Mouse (Mus musculus) stomach, embryonic 14.5 days (tissue): ENCODE data around the gene Olfr522. TPM values are rescaled to one million over a fixed set of nuclear protein-coding genes. Genes with fewer than 3 reads are reported as not detected.

ENCODE experiments used
- ATAC-seq: fragments of 200-750 bp; cut with Nextera tagmentation; 2 replicates; pipeline ENCODE4 v1.8.0; 2017; ENCODE audit warnings: low read depth, moderate TSS enrichment; ENCODE audit not compliant: insufficient number of reproducible peaks, insufficient read depth, low FRiP score
- H3K27ac ChIP-seq: fragments of 300-500 bp; sonication (generic); 2 replicates; pipeline ENCODE4 v1.5.1; 2014; ENCODE audit warnings: mild to moderate bottlenecking, low read length, moderate library complexity, mixed read lengths
- H3K27me3 ChIP-seq: fragments of 300-500 bp; sonication (generic); 2 replicates; pipeline ENCODE4 v1.6.1; 2014; ENCODE audit warnings: low read length, control low read depth, mixed read lengths; ENCODE audit not compliant: control insufficient read depth, insufficient read depth
- H3K36me3 ChIP-seq: fragments of 300-500 bp; sonication (generic); 2 replicates; pipeline ENCODE4 v1.6.1; 2014; ENCODE audit warnings: mild to moderate bottlenecking, control low read depth, low read length, moderate library complexity, mixed read lengths; ENCODE audit not compliant: control insufficient read depth, insufficient read depth
- H3K4me1 ChIP-seq: fragments of 300-500 bp; sonication (generic); 2 replicates; pipeline ENCODE4 v1.6.1; 2014; ENCODE audit warnings: low read length, control low read depth, mixed read lengths; ENCODE audit not compliant: control insufficient read depth, insufficient read depth
- H3K4me2 ChIP-seq: fragments of 300-500 bp; sonication (generic); replicated peaks from 2 replicates; pipeline ENCODE4 v1.6.1; 2014; ENCODE audit warnings: low read depth, low read length, control low read depth
- H3K4me3 ChIP-seq: fragments of 300-500 bp; sonication (generic); 2 replicates; pipeline ENCODE4 v1.5.1; 2014; ENCODE audit warnings: low read depth, low read length, control low read depth
- H3K9ac ChIP-seq: fragments of 300-500 bp; sonication (generic); replicated peaks from 2 replicates; pipeline ENCODE4 v1.6.1; 2014; ENCODE audit warnings: low read depth, mild to moderate bottlenecking, control low read depth, low read length, moderate library complexity, mixed read lengths
- H3K9me3 ChIP-seq: fragments of 300-500 bp; sonication (generic); 2 replicates; pipeline ENCODE4 v1.6.1; 2016; ENCODE audit warnings: low read depth, low read length, control low read depth; ENCODE audit not compliant: control insufficient read depth
- WGBS: fragments of 180-500 bp; shearing (Covaris S2); extraction: QIAGEN DNeasy Blood & Tissue Kit; methylation state at CpG from one replicate; pipeline ENCODE4 v1.1.7; 2014; 5-methylcytosine and 5-hydroxymethylcytosine counted together
- polyA plus RNA-seq: library from polyadenylated mRNA; unstranded; fragments of >200 nt; fragmentation: Nextera tagmentation; extraction: Ambion mirVana; gene quantifications from 2 replicates; pipeline ENCODE4 v1.2.1, GENCODE M21; 2014

The Olfr522 gene
- polyA plus RNA-seq, 1 experiment from 2014 or later = not detected

GRCm38 (mm10) chr7:140192851-140193250, 28.3 kb upstream of the Olfr522 start:
- Histone ChIP-seq H3K27ac (no peak overlapping the region), H3K4me3 (no peak overlapping the region), H3K9ac (no peak overlapping the region), H3K9me3 (no peaks in the 10 kb centered on the region), H3K4me2 (no peak overlapping the region), H3K27me3 (no peaks in the 10 kb centered on the region), H3K36me3 (no peaks in the 10 kb centered on the region), H3K4me1 (no peaks in the 10 kb centered on the region)
- ATAC-seq = no peak
- 75% methylated on average over 2 of the region's 2 CpGs for WGBS

GRCm38 (mm10) chr7:140192445-140192844, 27.9 kb upstream of the Olfr522 start:
- Histone ChIP-seq H3K4me1 (no peaks in the 10 kb centered on the region), H3K9ac (no peak overlapping the region), H3K27ac (no peak overlapping the region), H3K9me3 (no peaks in the 10 kb centered on the region), H3K36me3 (no peaks in the 10 kb centered on the region), H3K4me2 (no peak overlapping the region), H3K27me3 (no peaks in the 10 kb centered on the region), H3K4me3 (no peak overlapping the region)
- no peak for ATAC-seq
- 42% methylated on average over 2 of the region's 2 CpGs for WGBS

DNA sequence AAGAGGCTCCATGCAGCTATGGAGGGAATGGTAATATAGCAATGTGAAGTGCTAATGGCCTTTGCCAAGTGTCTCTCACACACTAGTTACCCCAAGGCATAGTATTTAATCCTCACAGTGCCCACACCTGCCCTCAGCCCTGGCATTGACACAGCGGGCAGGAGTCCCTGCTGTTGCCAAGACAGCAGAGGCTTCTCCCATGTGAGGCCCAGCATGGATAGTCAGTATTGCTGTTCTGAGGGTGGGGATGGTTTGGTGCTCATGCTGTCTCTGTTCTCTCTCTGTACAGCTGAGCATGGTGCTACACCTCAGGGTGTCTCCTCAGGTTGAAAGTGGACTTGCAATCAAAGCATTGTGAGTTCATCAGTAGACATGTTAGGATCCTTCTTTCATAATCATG, 25.9 kb upstream of the Olfr522 start:
- 87% methylated on average over 1 of the region's 1 CpGs for WGBS

DNA sequence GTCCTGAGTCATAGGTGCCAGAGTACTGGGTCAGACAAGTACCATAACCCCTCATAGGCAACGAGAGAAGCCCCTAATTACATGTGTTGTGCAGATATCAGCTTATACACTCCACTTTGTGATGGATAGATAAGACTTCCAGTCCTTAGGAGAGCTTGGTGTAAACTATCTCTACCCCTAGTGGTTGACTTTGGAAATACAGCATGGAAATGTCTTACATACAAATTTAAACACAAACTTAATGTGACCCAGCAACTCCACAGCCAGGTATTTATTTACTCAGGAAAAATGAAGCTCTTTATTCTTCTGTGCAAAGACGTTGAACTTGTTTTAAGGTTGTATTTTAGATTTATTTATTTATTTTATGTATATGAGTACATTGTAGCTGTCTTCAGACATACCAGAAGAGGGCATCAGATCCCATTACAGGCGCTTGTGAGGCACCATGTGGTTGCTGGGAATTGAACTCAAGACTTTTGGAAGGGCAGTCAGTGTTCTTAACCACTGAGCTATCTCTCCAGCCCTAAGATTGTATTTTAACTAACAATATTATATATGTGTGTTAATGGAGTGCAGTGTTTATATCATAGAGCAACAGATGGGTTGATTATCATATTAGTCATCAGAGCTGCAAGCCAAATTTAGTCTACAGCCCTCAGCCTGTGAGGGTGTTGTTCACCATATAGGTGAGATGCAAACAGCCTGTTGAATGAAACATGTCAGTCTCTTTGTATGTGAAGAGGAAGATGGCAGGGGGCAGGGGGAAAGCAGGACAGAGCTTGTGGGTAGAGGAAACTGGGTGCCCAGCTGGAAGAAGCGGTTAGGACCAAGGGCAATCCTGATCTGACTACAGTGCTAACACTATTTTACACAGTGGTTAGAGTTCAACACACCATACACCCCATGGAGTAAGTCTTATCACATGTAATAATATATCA, 24.1 kb upstream of the Olfr522 start:
- Histone ChIP-seq H3K36me3 (no peaks in the 10 kb centered on the region), H3K4me3 (no peak overlapping the region), H3K27ac (no peak overlapping the region), H3K27me3 (no peaks in the 10 kb centered on the region), H3K9me3 (no peaks in the 10 kb centered on the region), H3K4me2 (no peak overlapping the region), H3K9ac (no peak overlapping the region), H3K4me1 (no peaks in the 10 kb centered on the region)
- WGBS = 58% methylated on average over 4 of the region's 4 CpGs
- ATAC-seq = no peak

More for the DNA sequence above, 25.9 kb upstream of the Olfr522 start:
- no peak for ATAC-seq
- Histone ChIP-seq H3K27me3 (no peaks in the 10 kb centered on the region), H3K36me3 (no peaks in the 10 kb centered on the region), H3K9me3 (no peaks in the 10 kb centered on the region), H3K4me2 (no peak overlapping the region), H3K27ac (no peak overlapping the region), H3K9ac (no peak overlapping the region), H3K4me3 (no peak overlapping the region), H3K4me1 (no peaks in the 10 kb centered on the region)

- H3K4me2 ChIP-seq = no peak overlapping the region
- no peak overlapping the region for H3K27ac ChIP-seq
- no peaks in the 10 kb centered on the region for H3K4me1 ChIP-seq
- H3K27me3 ChIP-seq = no peaks in the 10 kb centered on the region
- H3K9ac ChIP-seq = no peak overlapping the region
- H3K9me3 ChIP-seq = no peaks in the 10 kb centered on the region
- no peak for ATAC-seq
- WGBS = 86% methylated on average over 7 of the region's 7 CpGs
- H3K4me3 ChIP-seq = no peak overlapping the region
- no peaks in the 10 kb centered on the region for H3K36me3 ChIP-seq
Observed at GRCm38 (mm10) chr7:140187721-140188390, 23.3 kb upstream of the Olfr522 start.

DNA sequence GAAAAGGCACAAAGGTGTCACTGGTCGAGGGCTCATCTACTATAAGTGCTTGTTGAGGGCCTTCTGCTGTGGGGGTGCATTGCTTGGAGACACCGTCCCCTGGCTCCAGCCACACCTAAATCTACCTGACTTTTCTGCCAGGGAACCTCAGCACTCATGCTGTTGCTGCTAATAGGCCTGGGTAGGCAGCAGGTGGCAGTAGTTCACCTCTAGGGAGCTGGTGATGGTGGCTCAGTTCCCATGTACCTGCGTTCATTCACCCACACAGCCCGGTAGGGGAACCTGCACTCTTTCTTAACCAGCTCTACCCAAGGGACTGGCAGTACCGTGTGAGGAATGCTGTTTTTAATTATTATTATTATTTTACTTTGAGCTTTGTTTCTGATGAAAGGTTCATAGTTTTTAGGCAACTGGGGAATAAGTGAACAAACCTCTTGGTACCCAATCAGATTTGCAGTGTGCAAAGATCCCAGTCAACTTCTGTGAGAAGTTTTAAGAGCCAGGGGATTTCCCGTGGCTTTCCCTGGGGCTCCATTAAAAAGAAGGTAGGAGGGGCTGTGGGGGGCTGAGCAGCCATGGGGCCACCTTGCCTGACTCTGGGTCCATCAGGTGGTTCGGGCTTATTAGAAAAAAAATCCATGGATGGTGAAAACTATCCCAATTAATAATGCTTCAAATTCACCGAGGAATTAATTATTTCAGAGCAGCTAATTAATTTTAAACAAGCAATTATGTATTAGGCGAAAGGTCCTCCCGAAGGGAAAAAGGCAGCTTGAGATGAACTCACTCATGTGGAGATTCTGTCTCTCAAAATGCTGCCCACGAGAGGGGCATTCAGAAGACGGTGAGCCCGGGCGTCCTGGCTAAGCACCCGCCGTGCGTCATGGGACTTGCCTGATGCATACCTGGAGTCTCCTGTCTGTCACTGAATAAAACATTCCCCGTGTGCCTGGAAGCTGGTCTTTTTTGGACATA, 22.4 kb upstream of the Olfr522 start:
- no peak for ATAC-seq
- 65% methylated on average over 18 of the region's 18 CpGs for WGBS
- Histone ChIP-seq H3K27me3 (no peaks in the 10 kb centered on the region), H3K4me2 (no peak overlapping the region), H3K4me1 (no peaks in the 10 kb centered on the region), H3K27ac (no peak overlapping the region), H3K36me3 (no peaks in the 10 kb centered on the region), H3K9me3 (no peaks in the 10 kb centered on the region), H3K4me3 (no peak overlapping the region), H3K9ac (no peak overlapping the region)

- H3K9ac ChIP-seq = no peak overlapping the region
- no peaks in the 10 kb centered on the region for H3K9me3 ChIP-seq
- no peaks in the 10 kb centered on the region for H3K4me1 ChIP-seq
- no peaks in the 10 kb centered on the region for H3K27me3 ChIP-seq
- ATAC-seq = no peak
- H3K36me3 ChIP-seq = no peaks in the 10 kb centered on the region
- WGBS = 84% methylated on average over 4 of the region's 4 CpGs
- no peak overlapping the region for H3K4me2 ChIP-seq
- no peak overlapping the region for H3K27ac ChIP-seq
- no peak overlapping the region for H3K4me3 ChIP-seq
Observed at GRCm38 (mm10) chr7:140184206-140184605, 19.6 kb upstream of the Olfr522 start.

DNA sequence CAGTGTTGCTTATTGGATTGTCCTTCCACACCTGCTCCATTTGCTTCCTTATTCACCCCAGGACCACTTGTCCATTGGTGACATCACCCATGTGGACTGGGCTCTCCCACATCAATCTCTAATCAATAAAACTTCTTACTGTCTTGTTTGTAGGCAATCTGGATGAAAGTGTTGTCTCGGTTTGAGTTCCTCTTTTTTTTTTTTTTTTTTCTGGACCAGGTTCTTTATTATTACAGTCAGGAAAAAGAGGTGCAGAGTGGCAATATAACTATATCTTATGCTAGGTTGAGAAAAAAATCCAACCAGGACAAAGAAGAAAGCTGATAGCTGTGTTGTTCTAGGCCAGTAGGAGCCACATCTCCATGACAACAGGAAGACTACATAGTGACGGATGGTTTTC, 16.1 kb upstream of the Olfr522 start:
- Histone ChIP-seq H3K9ac (no peak overlapping the region), H3K27ac (no peak overlapping the region), H3K4me1 (no peaks in the 10 kb centered on the region), H3K27me3 (no peaks in the 10 kb centered on the region), H3K4me2 (no peak overlapping the region), H3K9me3 (no peaks in the 10 kb centered on the region), H3K4me3 (no peak overlapping the region), H3K36me3 (no peaks in the 10 kb centered on the region)
- 83% methylated on average over 2 of the region's 2 CpGs for WGBS
- ATAC-seq = no peak
